Mouse (Mus musculus) liver, embryonic 15.5 days (tissue): ENCODE measurements around the gene Ebf1. TPM values are rescaled to one million over a fixed set of nuclear protein-coding genes. Genes with fewer than 3 reads are reported as not detected.
A peak's percentile ranks its signal among the peaks of the same experiment; 100 is the strongest.

ENCODE experiments used
- ATAC-seq: fragments of 200-750 bp; cut with Nextera tagmentation; 2 replicates; pipeline ENCODE4 v1.8.0; 2017; ENCODE audit warnings: moderate number of reproducible peaks, mild to moderate bottlenecking, moderate library complexity; ENCODE audit not compliant: insufficient read depth
- H3K27ac ChIP-seq: fragments of 300-500 bp; sonication (generic); replicated peaks from 2 replicates; pipeline ENCODE4 v1.5.1; 2015; ENCODE audit warnings: mild to moderate bottlenecking, inconsistent platforms
- H3K27me3 ChIP-seq: fragments of 300-500 bp; sonication (generic); 2 replicates; pipeline ENCODE4 v1.6.1; 2015; ENCODE audit warnings: mild to moderate bottlenecking, inconsistent platforms
- H3K36me3 ChIP-seq: fragments of 300-500 bp; sonication (generic); replicated peaks from 2 replicates; pipeline ENCODE4 v1.6.1; 2015; ENCODE audit warnings: moderate library complexity, mild to moderate bottlenecking, inconsistent platforms
- H3K4me1 ChIP-seq: fragments of 300-500 bp; sonication (generic); replicated peaks from 2 replicates; pipeline ENCODE4 v1.6.1; 2015; ENCODE audit warnings: inconsistent platforms
- H3K4me2 ChIP-seq: fragments of 300-500 bp; sonication (generic); 2 replicates; pipeline ENCODE4 v1.6.1; 2015; ENCODE audit warnings: moderate library complexity, mild to moderate bottlenecking, inconsistent platforms
- H3K4me3 ChIP-seq: fragments of 300-500 bp; sonication (generic); replicated peaks from 2 replicates; pipeline ENCODE4 v1.5.1; 2015; ENCODE audit warnings: mild to moderate bottlenecking, inconsistent platforms
- H3K9ac ChIP-seq: fragments of 300-500 bp; sonication (generic); 2 replicates; pipeline ENCODE4 v1.6.1; 2015; ENCODE audit warnings: moderate library complexity, mild to moderate bottlenecking, inconsistent platforms
- H3K9me3 ChIP-seq: fragments of 300-500 bp; sonication (generic); replicated peaks from 2 replicates; pipeline ENCODE4 v1.6.1; 2016; ENCODE audit warnings: inconsistent platforms
- WGBS: fragments of 180-500 bp; shearing (Covaris S2); methylation state at CpG from one replicate; pipeline ENCODE4 v1.1.7; 2015; ENCODE audit warnings: mixed read lengths; ENCODE audit not compliant: insufficient replicate concordance; 5-methylcytosine and 5-hydroxymethylcytosine counted together
- polyA plus RNA-seq: library from polyadenylated mRNA; unstranded; fragments of >200 nt; fragmentation: Nextera tagmentation; extraction: Ambion mirVana; gene quantifications from 2 replicates; pipeline ENCODE4 v1.2.1, GENCODE M21; 2015

Gene Ebf1
- polyA plus RNA-seq, 1 experiment from 2014 or later, result 1.2 TPM

GRCm38 (mm10) chr11:45026012-45026411 lies 408.9 kb downstream of the Ebf1 start:
- Histone ChIP-seq H3K4me1 (no peaks in the 10 kb centered on the region), H3K4me3 (no peak overlapping the region), H3K4me2 (no peak overlapping the region), H3K36me3 (no peaks in the 10 kb centered on the region), H3K27me3 (no peaks in the 10 kb centered on the region), H3K9ac (no peak overlapping the region), H3K27ac (no peak overlapping the region), H3K9me3 (no peaks in the 10 kb centered on the region)
- WGBS, result 58% methylated on average over 5 of the region's 5 CpGs
- ATAC-seq, result no peak

GRCm38 (mm10) chr11:45026674-45027073 lies 409.6 kb downstream of the Ebf1 start:
- Histone ChIP-seq H3K4me3 (no peak overlapping the region), H3K4me1 (no peaks in the 10 kb centered on the region), H3K4me2 (peak overlapping the region; percentile 27; the same call in 1 of the 2 replicates), H3K36me3 (no peaks in the 10 kb centered on the region), H3K27me3 (no peaks in the 10 kb centered on the region), H3K27ac (no peak overlapping the region), H3K9me3 (no peaks in the 10 kb centered on the region), H3K9ac (no peak overlapping the region)
- 25% methylated on average over 11 of the region's 11 CpGs for WGBS
- ATAC-seq, result no peak

- Histone ChIP-seq H3K9ac (no peak overlapping the region), H3K36me3 (no peaks in the 10 kb centered on the region), H3K4me1 (no peaks in the 10 kb centered on the region), H3K27ac (no peak overlapping the region), H3K27me3 (no peaks in the 10 kb centered on the region), H3K4me2 (peak overlapping the region; percentile 27; the same call in 1 of the 2 replicates), H3K9me3 (no peaks in the 10 kb centered on the region), H3K4me3 (no peak overlapping the region)
- no peak for ATAC-seq
- 35% methylated on average over 7 of the region's 7 CpGs for WGBS
These were observed 410.0 kb downstream of the Ebf1 start for GRCm38 (mm10) chr11:45027076-45027475.

GRCm38 (mm10) chr11:45055744-45056610 lies 438.9 kb downstream of the Ebf1 start:
- Histone ChIP-seq H3K4me2 (no peak overlapping the region), H3K9ac (no peak overlapping the region), H3K27me3 (no peaks in the 10 kb centered on the region), H3K4me1 (no peaks in the 10 kb centered on the region), H3K4me3 (no peak overlapping the region), H3K9me3 (no peaks in the 10 kb centered on the region), H3K36me3 (no peaks in the 10 kb centered on the region), H3K27ac (no peak overlapping the region)
- no peak for ATAC-seq
- WGBS, result 68% methylated on average over 7 of the region's 7 CpGs

Other genes starting within 250 kb of the Ebf1 start
- not detected in 2 replicates for gene Il12b, start 217.3 kb upstream of the Ebf1 start, polyA plus RNA-seq
- gene Ublcp1, start 146.8 kb upstream of the Ebf1 start, polyA plus RNA-seq, result 42.5 and 42.9 TPM in 2 replicates
- 53.5 and 59.8 TPM in 2 replicates for gene Rnf145, start 98.4 kb upstream of the Ebf1 start, polyA plus RNA-seq